Mouse (Mus musculus): Measurements from ENCODE around the gene Etfdh.

- TF ChIP-seq CTCF (IDR thresholded peaks at IDR 0.05; ENCODE audit: low read depth, low read length) (no peak), POLR2A (IDR thresholded peaks at IDR 0.05; ENCODE audit: borderline replicate concordance, low read depth, low read length) (no peak)
Measured at GRCm38 (mm10) chr3:79566716-79567691, 62.3 kb downstream of the Etfdh start.
